Mouse (Mus musculus) cerebellum, postnatal 10 days (tissue): ENCODE measurements around the gene Arhgef12.
"Not testable (repeated sequence)": the region's sequence is repeated elsewhere in the genome, so short reads cannot be mapped to it uniquely, and the experiment has no call there.

Source experiments
- DNase-seq, 2 experiments: peaks; one replicate each; pipeline ENCODE4 v3.0.0; 2021; ENCODE audit warnings: mixed read lengths in 2 of 2

Gene Arhgef12

DNA sequence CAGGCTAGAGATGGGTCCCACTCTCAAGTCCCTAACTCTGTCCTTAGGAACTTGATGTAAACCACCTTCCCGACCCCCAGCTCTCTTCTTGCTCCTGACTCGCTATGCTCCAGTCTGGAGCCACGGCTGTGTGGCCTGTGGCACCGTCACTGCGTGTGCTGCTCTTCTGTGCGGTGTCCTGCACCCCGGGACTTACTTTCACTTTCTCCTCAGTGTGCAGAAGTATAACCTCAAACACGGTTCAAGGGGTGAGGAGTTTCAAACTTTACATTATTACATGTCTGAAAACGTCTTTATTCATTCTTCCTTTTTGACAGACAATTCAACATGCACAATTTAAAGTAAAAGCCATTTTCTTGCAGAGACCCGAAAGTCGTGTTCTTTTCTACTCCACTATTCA is 111.7 kb downstream of the Arhgef12 start:
- DNase-seq = no peak

GRCm38 (mm10) chr9:42994708-42995107 is 112.3 kb downstream of the Arhgef12 start:
- DNase-seq = no peak

DNA sequence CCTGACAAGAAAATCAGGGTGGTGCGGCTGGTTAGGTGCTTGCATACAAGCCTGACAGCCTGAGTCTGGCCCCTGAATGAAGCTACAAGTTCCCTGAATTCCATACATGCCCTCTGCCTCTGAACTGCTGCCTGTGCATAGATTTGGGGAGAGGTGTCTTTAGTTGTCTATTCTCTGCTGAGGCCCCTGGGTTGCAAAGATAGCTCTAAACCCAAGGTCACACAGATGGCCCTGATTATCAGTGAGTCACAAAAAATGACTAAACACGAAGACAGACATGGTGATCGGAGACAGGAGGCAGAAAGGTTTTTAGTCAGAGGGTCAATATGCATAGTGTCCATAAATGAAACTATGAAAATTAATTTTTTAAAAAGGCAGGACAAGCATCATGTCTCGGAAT is 113.4 kb downstream of the Arhgef12 start:
- DNase-seq = no peak

DNA sequence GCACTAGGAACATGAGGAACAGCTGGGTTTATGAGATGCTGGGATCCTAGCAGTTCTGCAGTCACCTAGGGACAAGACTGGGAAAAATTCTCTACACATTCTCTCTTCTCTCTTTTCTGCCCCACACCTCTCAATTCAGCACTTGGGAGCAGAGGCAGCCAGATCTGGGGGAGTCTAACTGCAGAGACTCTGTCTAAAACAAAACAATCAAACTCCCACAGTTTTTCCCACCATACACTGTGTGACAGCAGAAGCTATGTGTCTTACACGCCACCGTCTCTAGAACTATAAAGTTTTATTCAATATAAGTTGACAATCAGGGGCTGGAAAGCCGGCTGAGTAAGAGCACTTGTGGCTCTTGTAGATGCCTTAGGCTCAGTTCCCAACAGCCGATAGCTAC is 119.1 kb downstream of the Arhgef12 start:
- no peak for DNase-seq

GRCm38 (mm10) chr9:42968894-42969521 is 138.0 kb downstream of the Arhgef12 start:
- DNase-seq = no peak

- DNase-seq = peak; percentile 52 to 63
Measured at GRCm38 (mm10) chr9:42967731-42968130, 139.3 kb downstream of the Arhgef12 start.

DNA sequence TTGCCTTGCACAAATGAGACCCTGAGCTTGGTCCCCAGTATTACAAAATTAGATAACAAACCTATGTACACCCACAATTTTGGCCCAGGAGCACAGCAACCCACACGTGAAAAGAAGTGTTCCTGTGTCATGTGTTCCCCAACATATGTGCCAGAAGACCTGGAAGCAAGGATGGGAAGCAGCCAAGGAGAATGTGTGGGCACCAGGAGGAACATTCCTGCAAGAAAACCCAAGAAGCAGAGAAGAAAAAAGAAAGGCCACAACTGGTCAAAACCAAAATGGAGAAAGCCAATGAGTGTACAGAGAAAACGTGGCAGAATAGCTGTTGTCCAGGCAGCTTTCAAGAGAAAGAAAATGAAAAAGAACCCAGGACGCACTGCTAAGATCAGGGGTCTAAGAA is 142.2 kb downstream of the Arhgef12 start:
- not testable (repeated sequence) for DNase-seq

DNA sequence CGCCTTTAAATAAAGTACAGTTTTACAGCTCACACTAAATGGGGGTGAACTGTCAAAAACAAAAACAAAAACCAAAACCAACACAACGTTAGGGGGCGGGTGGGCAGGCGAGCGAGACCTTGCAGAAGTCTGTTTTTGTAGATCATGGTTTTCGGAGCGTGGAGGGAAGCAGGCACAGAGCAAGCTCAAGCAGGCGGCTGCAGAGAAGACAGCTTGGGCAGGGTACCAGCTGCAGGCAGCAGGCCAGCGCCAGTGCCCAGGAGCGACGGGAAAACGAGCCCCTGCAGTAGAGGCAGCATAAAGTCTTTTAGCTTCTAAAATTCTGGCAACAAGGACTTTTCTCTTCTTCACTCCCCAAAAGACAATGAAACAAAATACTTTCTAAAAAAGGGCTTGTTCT is 142.7 kb downstream of the Arhgef12 start:
- peak; percentile 89 to 93 for DNase-seq

DNA sequence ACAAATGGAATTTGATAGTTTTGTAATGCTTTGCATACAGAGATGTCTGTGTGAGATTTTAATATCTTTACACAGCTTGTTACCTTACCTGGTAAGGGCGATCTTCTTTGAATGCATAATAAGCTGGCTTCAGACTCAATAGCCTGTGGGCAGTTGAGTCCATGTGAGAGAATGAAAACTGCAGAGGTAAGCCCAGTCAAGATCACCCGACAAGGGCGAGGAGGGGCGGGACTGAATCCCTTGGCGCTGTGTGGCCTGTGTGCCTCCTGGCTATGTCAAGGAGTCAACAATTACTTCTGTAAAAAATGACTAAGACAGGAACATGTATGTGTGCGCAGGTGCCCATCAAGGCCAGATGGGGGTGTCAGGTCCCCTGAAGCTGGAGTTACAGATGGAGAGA is 144.5 kb downstream of the Arhgef12 start:
- no peak for DNase-seq

GRCm38 (mm10) chr9:42958401-42958800 is 148.6 kb downstream of the Arhgef12 start:
- peak; percentile 45 to 46 for DNase-seq

DNA sequence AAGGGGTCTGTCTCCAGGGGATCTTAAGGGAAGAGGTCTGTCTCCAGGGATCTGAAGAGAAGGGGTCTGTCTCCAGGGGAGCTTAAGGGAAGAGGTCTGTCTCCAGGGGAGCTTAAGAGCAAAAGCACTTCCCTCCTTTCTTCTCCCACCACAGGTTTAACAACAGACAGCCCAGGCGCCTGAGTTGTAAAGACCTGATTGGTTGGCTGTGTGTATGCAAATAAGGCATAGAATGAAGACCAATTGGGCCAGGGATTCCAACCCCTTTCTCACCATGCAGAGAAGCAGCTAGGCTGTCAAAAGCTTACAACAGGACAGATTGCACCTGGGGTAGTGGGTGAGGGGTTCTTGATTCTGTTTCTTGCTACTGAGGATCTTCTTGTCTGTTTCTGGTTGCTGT is 158.7 kb downstream of the Arhgef12 start:
- DNase-seq = no peak

GRCm38 (mm10) chr9:42945174-42945573 is 161.9 kb downstream of the Arhgef12 start:
- no peak for DNase-seq

GRCm38 (mm10) chr9:42944536-42945006 is 162.5 kb downstream of the Arhgef12 start:
- DNase-seq = peak; percentile 97

DNA sequence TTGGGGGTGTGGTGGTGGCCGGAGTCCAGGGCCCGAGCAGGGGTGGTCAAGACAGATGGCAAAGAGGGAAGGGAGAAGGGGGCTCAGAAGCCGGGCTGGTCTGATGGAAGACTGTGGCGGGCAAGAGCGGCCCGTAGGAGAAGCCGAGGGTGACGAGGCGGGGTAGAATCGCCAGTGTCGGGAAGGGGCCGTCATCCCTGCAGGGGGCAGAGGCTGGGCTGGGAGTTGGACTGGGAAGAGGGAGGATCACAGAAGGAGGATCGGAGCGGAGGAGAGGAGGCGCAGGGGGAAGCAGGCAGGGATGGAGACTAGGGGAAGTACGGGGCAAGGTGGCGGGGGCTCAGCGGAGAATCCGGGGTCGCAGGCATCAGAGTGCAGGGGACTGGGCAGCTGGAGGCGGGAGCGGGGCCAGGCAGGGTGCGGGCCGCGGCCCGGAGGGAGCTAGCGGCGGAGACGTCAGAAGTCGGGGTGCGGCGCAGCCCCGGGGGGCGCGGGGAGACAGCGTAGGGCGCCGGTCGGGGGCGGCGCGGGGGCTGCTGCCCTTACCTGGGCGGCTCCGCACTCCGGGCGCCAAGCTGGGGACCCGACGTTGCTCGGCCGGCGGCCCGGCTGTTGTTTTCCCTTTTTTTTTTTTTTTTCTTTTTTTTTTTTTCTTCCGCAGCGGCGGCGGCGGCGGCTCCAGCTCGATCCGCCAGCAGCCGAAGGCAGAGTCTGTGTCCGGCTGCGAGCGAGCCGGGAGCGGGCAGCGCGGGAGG is 163.1 kb downstream of the Arhgef12 start, which contains the start of gene Grik4:
Gene Grik4 (minus strand): TSS at position 713 of the 755 bp plus-strand sequence.
- DNase-seq = peak; percentile 81 to 88

- peak; percentile 62 to 74 for DNase-seq
Measured at GRCm38 (mm10) chr9:42943057-42943529, 163.9 kb downstream of the Arhgef12 start.

GRCm38 (mm10) chr9:42942148-42942547 is 164.9 kb downstream of the Arhgef12 start:
- DNase-seq = no peak

- DNase-seq = peak; percentile 69 to 71
Measured at GRCm38 (mm10) chr9:42932146-42932545, 174.9 kb downstream of the Arhgef12 start.

- no peak for DNase-seq
Measured at GRCm38 (mm10) chr9:42927498-42927897, 179.5 kb downstream of the Arhgef12 start.

DNA sequence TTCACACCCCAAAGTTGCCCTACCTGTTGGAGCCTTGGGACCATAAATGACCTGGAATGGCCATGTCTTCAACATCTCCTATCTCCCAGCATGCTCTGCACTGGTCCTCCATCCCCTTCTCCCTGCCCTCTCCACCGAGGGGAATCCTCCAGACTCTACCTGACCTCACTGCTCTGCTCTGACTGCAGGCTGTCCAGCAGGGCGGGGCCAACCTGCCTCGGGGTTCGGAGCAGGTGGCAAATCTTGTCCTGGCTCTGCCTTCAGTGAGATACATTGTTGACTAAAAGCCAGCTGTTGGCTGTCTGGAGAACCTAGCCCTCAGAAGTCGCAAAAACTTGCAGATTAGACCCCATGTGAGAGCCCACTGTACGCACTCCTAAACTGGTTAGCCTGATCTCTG is 180.5 kb downstream of the Arhgef12 start:
- DNase-seq = no peak

- no peak for DNase-seq
Measured at GRCm38 (mm10) chr9:42921830-42922229, 185.2 kb downstream of the Arhgef12 start.

- peak in 1 of 2 experiments; percentile 56 for DNase-seq
Measured at GRCm38 (mm10) chr9:42920190-42920589, 186.8 kb downstream of the Arhgef12 start.

DNA sequence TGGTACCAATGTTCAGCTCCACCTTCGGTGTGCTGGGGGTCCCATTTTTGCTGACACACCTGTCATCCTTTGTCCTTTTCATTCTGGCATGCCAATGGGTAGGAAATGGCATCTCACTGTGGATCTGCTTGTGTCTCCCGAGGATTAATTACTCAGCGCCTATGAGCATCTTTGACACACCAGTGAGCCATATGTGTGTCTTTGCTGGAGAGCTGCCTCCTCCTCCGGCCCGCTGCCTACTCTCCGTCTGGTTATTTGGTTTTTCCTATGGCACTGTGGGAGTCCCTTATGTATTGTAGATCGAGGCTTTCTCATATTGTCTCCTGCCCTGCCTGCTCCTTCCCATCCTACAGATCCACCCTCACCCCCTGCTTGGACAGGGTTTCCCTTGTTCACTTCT is 189.1 kb downstream of the Arhgef12 start:
- no peak for DNase-seq
